Mouse (Mus musculus): ENCODE data around the gene Ankrd44. TPM values are rescaled to one million over a fixed set of nuclear protein-coding genes. Genes with fewer than 3 reads are reported as not detected.

The Ankrd44 gene
- polyA plus RNA-seq, 1 experiment from 2014 or later = 28.9 TPM

GRCm38 (mm10) chr1:54710550-54710949 is 215.6 kb downstream of the Ankrd44 start:
- Histone ChIP-seq H3K4me2 (ENCODE audit: low read depth, low read length) (no peak overlapping the region), H3K9ac (ENCODE audit: low read depth, low read length) (no peak overlapping the region), H3K36me3 (ENCODE audit: control insufficient read depth, insufficient read depth, low read length) (peaks cover 8% of the 10 kb centered on the region), H3K4me3 (ENCODE audit: low read depth, low read length) (no peak overlapping the region), H3K27me3 (replicated peaks; ENCODE audit: control insufficient read depth, insufficient read depth, low read length) (no peaks in the 10 kb centered on the region), H3K27ac (replicated peaks; ENCODE audit: low read depth, low read length) (peak overlapping the region; percentile 48; the same call in 1 of the 2 replicates), H3K4me1 (ENCODE audit: control insufficient read depth, insufficient read depth, low read length) (peaks cover 12% of the 10 kb centered on the region), H3K9me3 (ENCODE audit: control insufficient read depth, low read length) (no peaks in the 10 kb centered on the region)
- ATAC-seq (ENCODE audit: low read depth) (peak; percentile 80), DNase-seq (ENCODE audit: low spot score) (peak; percentile 89)
- 54% methylated on average over 1 of the region's 1 CpGs for whole genome bisulfite sequencing

- H3K27ac ChIP-seq (replicated peaks; ENCODE audit: low read depth, low read length) = no peak overlapping the region
- H3K36me3 ChIP-seq (ENCODE audit: control insufficient read depth, insufficient read depth, low read length) = peaks cover 8% of the 10 kb centered on the region
- H3K9ac ChIP-seq (ENCODE audit: low read depth, low read length) = no peak overlapping the region
- H3K27me3 ChIP-seq (replicated peaks; ENCODE audit: control insufficient read depth, insufficient read depth, low read length) = no peaks in the 10 kb centered on the region
- H3K4me3 ChIP-seq (ENCODE audit: low read depth, low read length) = no peak overlapping the region
- H3K9me3 ChIP-seq (ENCODE audit: control insufficient read depth, low read length) = no peaks in the 10 kb centered on the region
- DNase-seq (ENCODE audit: low spot score) (peak; percentile 9), ATAC-seq (ENCODE audit: low read depth) (no peak)
- no peak overlapping the region for H3K4me2 ChIP-seq (ENCODE audit: low read depth, low read length)
- 62% methylated on average over 8 of the region's 8 CpGs for WGBS
- H3K4me1 ChIP-seq (ENCODE audit: control insufficient read depth, insufficient read depth, low read length) = peaks cover 13% of the 10 kb centered on the region
Measured at GRCm38 (mm10) chr1:54707888-54708565, 218.2 kb downstream of the Ankrd44 start.

GRCm38 (mm10) chr1:54707036-54707887 is 218.9 kb downstream of the Ankrd44 start:
- Histone ChIP-seq H3K4me2 (ENCODE audit: low read depth, low read length) (no peak overlapping the region), H3K36me3 (ENCODE audit: control insufficient read depth, insufficient read depth, low read length) (peaks cover 4% of the 10 kb centered on the region), H3K27ac (replicated peaks; ENCODE audit: low read depth, low read length) (no peak overlapping the region), H3K9ac (ENCODE audit: low read depth, low read length) (no peak overlapping the region), H3K4me3 (ENCODE audit: low read depth, low read length) (no peak overlapping the region), H3K27me3 (replicated peaks; ENCODE audit: control insufficient read depth, insufficient read depth, low read length) (no peaks in the 10 kb centered on the region), H3K9me3 (ENCODE audit: control insufficient read depth, low read length) (no peaks in the 10 kb centered on the region), H3K4me1 (ENCODE audit: control insufficient read depth, insufficient read depth, low read length) (peaks cover 13% of the 10 kb centered on the region)
- no peak for DNase-seq (ENCODE audit: low spot score)
- no peak for ATAC-seq (ENCODE audit: low read depth)
- 62% methylated on average over 10 of the region's 10 CpGs for WGBS

GRCm38 (mm10) chr1:54706621-54707020 is 219.6 kb downstream of the Ankrd44 start:
- Histone ChIP-seq H3K4me3 (ENCODE audit: low read depth, low read length) (no peak overlapping the region), H3K4me2 (ENCODE audit: low read depth, low read length) (no peak overlapping the region), H3K4me1 (ENCODE audit: control insufficient read depth, insufficient read depth, low read length) (peaks cover 13% of the 10 kb centered on the region), H3K36me3 (ENCODE audit: control insufficient read depth, insufficient read depth, low read length) (no peaks in the 10 kb centered on the region), H3K9me3 (ENCODE audit: control insufficient read depth, low read length) (no peaks in the 10 kb centered on the region), H3K9ac (ENCODE audit: low read depth, low read length) (no peak overlapping the region), H3K27ac (replicated peaks; ENCODE audit: low read depth, low read length) (no peak overlapping the region), H3K27me3 (replicated peaks; ENCODE audit: control insufficient read depth, insufficient read depth, low read length) (no peaks in the 10 kb centered on the region)
- no peak for DNase-seq (ENCODE audit: low spot score)
- ATAC-seq (ENCODE audit: low read depth) = no peak
- 29% methylated on average over 3 of the region's 3 CpGs for whole genome bisulfite sequencing

- Histone ChIP-seq H3K4me3 (ENCODE audit: low read depth, low read length) (no peak overlapping the region), H3K4me1 (ENCODE audit: control insufficient read depth, insufficient read depth, low read length) (peaks cover 4% of the 10 kb centered on the region; the same call in 1 of the 2 replicates), H3K9me3 (ENCODE audit: control insufficient read depth, low read length) (no peaks in the 10 kb centered on the region), H3K27ac (replicated peaks; ENCODE audit: low read depth, low read length) (no peak overlapping the region), H3K4me2 (ENCODE audit: low read depth, low read length) (no peak overlapping the region), H3K36me3 (ENCODE audit: control insufficient read depth, insufficient read depth, low read length) (no peaks in the 10 kb centered on the region), H3K27me3 (replicated peaks; ENCODE audit: control insufficient read depth, insufficient read depth, low read length) (no peaks in the 10 kb centered on the region), H3K9ac (ENCODE audit: low read depth, low read length) (no peak overlapping the region)
- WGBS = 31% methylated on average over 1 of the region's 1 CpGs
- ATAC-seq (ENCODE audit: low read depth) (peak; percentile 57; the same call in 1 of the 2 replicates), DNase-seq (ENCODE audit: low spot score) (peak; percentile 74)
Measured at GRCm38 (mm10) chr1:54703466-54703865, 222.7 kb downstream of the Ankrd44 start.

GRCm38 (mm10) chr1:54702918-54703317 is 223.3 kb downstream of the Ankrd44 start:
- Histone ChIP-seq H3K4me3 (ENCODE audit: low read depth, low read length) (no peak overlapping the region), H3K27me3 (replicated peaks; ENCODE audit: control insufficient read depth, insufficient read depth, low read length) (no peaks in the 10 kb centered on the region), H3K9me3 (ENCODE audit: control insufficient read depth, low read length) (no peaks in the 10 kb centered on the region), H3K9ac (ENCODE audit: low read depth, low read length) (no peak overlapping the region), H3K4me2 (ENCODE audit: low read depth, low read length) (no peak overlapping the region), H3K27ac (replicated peaks; ENCODE audit: low read depth, low read length) (no peak overlapping the region), H3K36me3 (ENCODE audit: control insufficient read depth, insufficient read depth, low read length) (no peaks in the 10 kb centered on the region), H3K4me1 (ENCODE audit: control insufficient read depth, insufficient read depth, low read length) (peaks cover 4% of the 10 kb centered on the region; the same call in 1 of the 2 replicates)
- DNase-seq (ENCODE audit: low spot score) (no peak), ATAC-seq (ENCODE audit: low read depth) (no peak)

GRCm38 (mm10) chr1:54695396-54695795 is 230.8 kb downstream of the Ankrd44 start:
- no peak for ATAC-seq (ENCODE audit: low read depth)
- Histone ChIP-seq H3K9me3 (ENCODE audit: control insufficient read depth, low read length) (no peaks in the 10 kb centered on the region), H3K36me3 (ENCODE audit: control insufficient read depth, insufficient read depth, low read length) (no peaks in the 10 kb centered on the region), H3K4me2 (ENCODE audit: low read depth, low read length) (no peak overlapping the region), H3K4me1 (ENCODE audit: control insufficient read depth, insufficient read depth, low read length) (no peaks in the 10 kb centered on the region), H3K4me3 (ENCODE audit: low read depth, low read length) (no peak overlapping the region), H3K27me3 (replicated peaks; ENCODE audit: control insufficient read depth, insufficient read depth, low read length) (no peaks in the 10 kb centered on the region), H3K9ac (ENCODE audit: low read depth, low read length) (no peak overlapping the region), H3K27ac (replicated peaks; ENCODE audit: low read depth, low read length) (no peak overlapping the region)
- 91% methylated on average over 3 of the region's 3 CpGs for WGBS
- DNase-seq (ENCODE audit: low spot score) = no peak

DNA sequence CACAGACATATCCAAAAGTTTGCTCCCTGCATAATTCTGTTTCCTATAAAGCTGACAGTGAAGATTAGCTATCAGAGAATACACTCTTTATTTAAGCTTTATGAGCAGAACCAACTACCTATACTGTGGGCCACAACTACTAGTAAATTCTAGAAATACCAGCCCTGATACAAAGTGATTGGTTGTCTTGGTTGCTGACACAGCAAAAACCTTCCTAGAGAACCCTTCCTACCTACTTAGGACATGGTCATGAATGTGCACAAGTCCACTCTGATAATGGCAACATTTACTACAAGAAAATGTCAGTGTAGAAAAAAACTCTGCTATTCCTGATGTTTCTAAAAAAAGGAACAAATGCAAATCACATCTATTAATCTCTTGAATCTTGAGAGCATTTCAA is 234.4 kb downstream of the Ankrd44 start:
- H3K9me3 ChIP-seq (ENCODE audit: control insufficient read depth, low read length) = no peaks in the 10 kb centered on the region
- no peaks in the 10 kb centered on the region for H3K36me3 ChIP-seq (ENCODE audit: control insufficient read depth, insufficient read depth, low read length)
- H3K4me2 ChIP-seq (ENCODE audit: low read depth, low read length) = no peak overlapping the region
- no peaks in the 10 kb centered on the region for H3K4me1 ChIP-seq (ENCODE audit: control insufficient read depth, insufficient read depth, low read length)
- ATAC-seq (ENCODE audit: low read depth) = no peak
- no peaks in the 10 kb centered on the region for H3K27me3 ChIP-seq (replicated peaks; ENCODE audit: control insufficient read depth, insufficient read depth, low read length)
- DNase-seq (ENCODE audit: low spot score) = no peak
- H3K9ac ChIP-seq (ENCODE audit: low read depth, low read length) = no peak overlapping the region
- no peak overlapping the region for H3K4me3 ChIP-seq (ENCODE audit: low read depth, low read length)
- no peak overlapping the region for H3K27ac ChIP-seq (replicated peaks; ENCODE audit: low read depth, low read length)
